Mouse (Mus musculus): ENCODE measurements at regions not wholly inside any gene's neighbourhood (a gene's known extent, or its start where the extent isn't known, plus 50 kb on each side); places are given as distances from the start of the nearest gene placed in this dataset.

GRCm38 (mm10) chr7:40736971-40737468 is 161.1 kb upstream of the Vstm2b start:
- no peak overlapping the region for H3K4me3 ChIP-seq (ENCODE audit: low read depth, low read length)
- H3K4me1 ChIP-seq (ENCODE audit: control insufficient read depth, insufficient read depth, low read length), result no peaks in the 10 kb centered on the region
- H3K9me3 ChIP-seq (replicated peaks; ENCODE audit: control insufficient read depth, low read length), result no peaks in the 10 kb centered on the region
- H3K9ac ChIP-seq (ENCODE audit: low read length), result no peak overlapping the region
- DNase-seq (ENCODE audit: low spot score), result no peak
- ATAC-seq, result no peak
- no peak overlapping the region for H3K4me2 ChIP-seq (ENCODE audit: low read length)
- no peaks in the 10 kb centered on the region for H3K36me3 ChIP-seq (ENCODE audit: control insufficient read depth, insufficient read depth, low read length)
- 53% methylated on average over 6 of the region's 6 CpGs for WGBS
- no peak overlapping the region for H3K27ac ChIP-seq (ENCODE audit: low read depth, low read length)
- no peaks in the 10 kb centered on the region for H3K27me3 ChIP-seq (replicated peaks; ENCODE audit: control insufficient read depth, insufficient read depth, low read length)

GRCm38 (mm10) chr7:40737496-40737895 is 160.6 kb upstream of the Vstm2b start:
- no peak overlapping the region for H3K4me2 ChIP-seq (ENCODE audit: low read length)
- H3K9ac ChIP-seq (ENCODE audit: low read length), result no peak overlapping the region
- H3K27ac ChIP-seq (ENCODE audit: low read depth, low read length), result no peak overlapping the region
- H3K27me3 ChIP-seq (replicated peaks; ENCODE audit: control insufficient read depth, insufficient read depth, low read length), result no peaks in the 10 kb centered on the region
- ATAC-seq (no peak), DNase-seq (ENCODE audit: low spot score) (peak; percentile 23)
- H3K4me3 ChIP-seq (ENCODE audit: low read depth, low read length), result no peak overlapping the region
- H3K4me1 ChIP-seq (ENCODE audit: control insufficient read depth, insufficient read depth, low read length), result no peaks in the 10 kb centered on the region
- no peaks in the 10 kb centered on the region for H3K36me3 ChIP-seq (ENCODE audit: control insufficient read depth, insufficient read depth, low read length)
- WGBS, result 67% methylated on average over 7 of the region's 7 CpGs
- H3K9me3 ChIP-seq (replicated peaks; ENCODE audit: control insufficient read depth, low read length), result no peaks in the 10 kb centered on the region

- Histone ChIP-seq H3K4me1 (ENCODE audit: control insufficient read depth, insufficient read depth, low read length) (no peaks in the 10 kb centered on the region), H3K4me2 (ENCODE audit: low read length) (no peak overlapping the region), H3K4me3 (ENCODE audit: low read depth, low read length) (no peak overlapping the region), H3K27ac (ENCODE audit: low read depth, low read length) (no peak overlapping the region), H3K9ac (ENCODE audit: low read length) (no peak overlapping the region), H3K36me3 (ENCODE audit: control insufficient read depth, insufficient read depth, low read length) (no peaks in the 10 kb centered on the region), H3K27me3 (replicated peaks; ENCODE audit: control insufficient read depth, insufficient read depth, low read length) (no peaks in the 10 kb centered on the region), H3K9me3 (replicated peaks; ENCODE audit: control insufficient read depth, low read length) (no peaks in the 10 kb centered on the region)
- ATAC-seq (no peak), DNase-seq (ENCODE audit: low spot score) (no peak)
- WGBS, result 90% methylated on average over 3 of the region's 3 CpGs
Observed at GRCm38 (mm10) chr7:40738174-40738573, 160.0 kb upstream of the Vstm2b start.

GRCm38 (mm10) chr7:40742553-40743151 is 155.5 kb upstream of the Vstm2b start:
- H3K9me3 ChIP-seq (replicated peaks; ENCODE audit: control insufficient read depth, low read length), result no peaks in the 10 kb centered on the region
- H3K27ac ChIP-seq (ENCODE audit: low read depth, low read length), result no peak overlapping the region
- H3K9ac ChIP-seq (ENCODE audit: low read length), result no peak overlapping the region
- WGBS, result 49% methylated on average over 4 of the region's 4 CpGs
- no peaks in the 10 kb centered on the region for H3K36me3 ChIP-seq (ENCODE audit: control insufficient read depth, insufficient read depth, low read length)
- no peak overlapping the region for H3K4me3 ChIP-seq (ENCODE audit: low read depth, low read length)
- H3K27me3 ChIP-seq (replicated peaks; ENCODE audit: control insufficient read depth, insufficient read depth, low read length), result no peaks in the 10 kb centered on the region
- ATAC-seq, result peak; percentile 79; the same call in 1 of the 2 replicates
- H3K4me1 ChIP-seq (ENCODE audit: control insufficient read depth, insufficient read depth, low read length), result no peaks in the 10 kb centered on the region
- no peak overlapping the region for H3K4me2 ChIP-seq (ENCODE audit: low read length)
- DNase-seq (ENCODE audit: low spot score), result peak; percentile 49

GRCm38 (mm10) chr7:40751779-40752178 is 146.3 kb upstream of the Vstm2b start:
- Histone ChIP-seq H3K27me3 (replicated peaks; ENCODE audit: control insufficient read depth, insufficient read depth, low read length) (no peaks in the 10 kb centered on the region), H3K4me2 (ENCODE audit: low read length) (no peak overlapping the region), H3K9me3 (replicated peaks; ENCODE audit: control insufficient read depth, low read length) (no peaks in the 10 kb centered on the region), H3K27ac (ENCODE audit: low read depth, low read length) (peak overlapping the region; percentile 69; the same call in 1 of the 2 replicates), H3K9ac (ENCODE audit: low read length) (no peak overlapping the region), H3K4me3 (ENCODE audit: low read depth, low read length) (no peak overlapping the region), H3K4me1 (ENCODE audit: control insufficient read depth, insufficient read depth, low read length) (peaks cover 12% of the 10 kb centered on the region), H3K36me3 (ENCODE audit: control insufficient read depth, insufficient read depth, low read length) (no peaks in the 10 kb centered on the region)
- ATAC-seq, result peak; percentile 92
- WGBS, result 7% methylated on average over 2 of the region's 2 CpGs
- DNase-seq (ENCODE audit: low spot score), result peak; percentile 89

GRCm38 (mm10) chr7:40752195-40752594 is 145.9 kb upstream of the Vstm2b start:
- H3K4me3 ChIP-seq (ENCODE audit: low read depth, low read length), result no peak overlapping the region
- ATAC-seq, result peak; percentile 59
- no peak overlapping the region for H3K9ac ChIP-seq (ENCODE audit: low read length)
- H3K36me3 ChIP-seq (ENCODE audit: control insufficient read depth, insufficient read depth, low read length), result no peaks in the 10 kb centered on the region
- no peak overlapping the region for H3K4me2 ChIP-seq (ENCODE audit: low read length)
- DNase-seq (ENCODE audit: low spot score), result no peak
- peak overlapping the region; percentile 69; the same call in 1 of the 2 replicates for H3K27ac ChIP-seq (ENCODE audit: low read depth, low read length)
- 25% methylated on average over 3 of the region's 3 CpGs for WGBS
- H3K9me3 ChIP-seq (replicated peaks; ENCODE audit: control insufficient read depth, low read length), result no peaks in the 10 kb centered on the region
- peaks cover 12% of the 10 kb centered on the region for H3K4me1 ChIP-seq (ENCODE audit: control insufficient read depth, insufficient read depth, low read length)
- no peaks in the 10 kb centered on the region for H3K27me3 ChIP-seq (replicated peaks; ENCODE audit: control insufficient read depth, insufficient read depth, low read length)

- WGBS, result 44% methylated on average over 1 of the region's 1 CpGs
- Histone ChIP-seq H3K4me2 (ENCODE audit: low read length) (no peak overlapping the region), H3K36me3 (ENCODE audit: control insufficient read depth, insufficient read depth, low read length) (no peaks in the 10 kb centered on the region), H3K27me3 (replicated peaks; ENCODE audit: control insufficient read depth, insufficient read depth, low read length) (no peaks in the 10 kb centered on the region), H3K4me1 (ENCODE audit: control insufficient read depth, insufficient read depth, low read length) (peaks cover 12% of the 10 kb centered on the region), H3K9me3 (replicated peaks; ENCODE audit: control insufficient read depth, low read length) (no peaks in the 10 kb centered on the region), H3K27ac (ENCODE audit: low read depth, low read length) (no peak overlapping the region), H3K9ac (ENCODE audit: low read length) (no peak overlapping the region), H3K4me3 (ENCODE audit: low read depth, low read length) (no peak overlapping the region)
- peak; percentile 79 for DNase-seq (ENCODE audit: low spot score)
- ATAC-seq, result no peak; the same call in 1 of the 2 replicates
Observed at GRCm38 (mm10) chr7:40753490-40753889, 144.6 kb upstream of the Vstm2b start.

GRCm38 (mm10) chr7:40762520-40762919 is 135.6 kb upstream of the Vstm2b start:
- DNase-seq (ENCODE audit: low spot score) (peak; percentile 68), ATAC-seq (peak; percentile 55; the same call in 1 of the 2 replicates)
- no peak overlapping the region for H3K9ac ChIP-seq (ENCODE audit: low read length)
- H3K4me3 ChIP-seq (ENCODE audit: low read depth, low read length), result no peak overlapping the region
- no peak overlapping the region for H3K4me2 ChIP-seq (ENCODE audit: low read length)
- no peaks in the 10 kb centered on the region for H3K27me3 ChIP-seq (replicated peaks; ENCODE audit: control insufficient read depth, insufficient read depth, low read length)
- 4% methylated on average over 5 of the region's 5 CpGs for WGBS
- peaks cover 7% of the 10 kb centered on the region; the same call in 1 of the 2 replicates for H3K4me1 ChIP-seq (ENCODE audit: control insufficient read depth, insufficient read depth, low read length)
- no peaks in the 10 kb centered on the region for H3K9me3 ChIP-seq (replicated peaks; ENCODE audit: control insufficient read depth, low read length)
- no peak overlapping the region for H3K27ac ChIP-seq (ENCODE audit: low read depth, low read length)
- H3K36me3 ChIP-seq (ENCODE audit: control insufficient read depth, insufficient read depth, low read length), result no peaks in the 10 kb centered on the region

GRCm38 (mm10) chr7:40766142-40766541 is 132.0 kb upstream of the Vstm2b start:
- no peak overlapping the region for H3K4me3 ChIP-seq (ENCODE audit: low read depth, low read length)
- 56% methylated on average over 3 of the region's 3 CpGs for WGBS
- no peak overlapping the region for H3K27ac ChIP-seq (ENCODE audit: low read depth, low read length)
- ATAC-seq, result no peak
- DNase-seq (ENCODE audit: low spot score), result no peak
- no peaks in the 10 kb centered on the region for H3K9me3 ChIP-seq (replicated peaks; ENCODE audit: control insufficient read depth, low read length)
- H3K4me1 ChIP-seq (ENCODE audit: control insufficient read depth, insufficient read depth, low read length), result peaks cover 7% of the 10 kb centered on the region; the same call in 1 of the 2 replicates
- no peak overlapping the region for H3K9ac ChIP-seq (ENCODE audit: low read length)
- no peaks in the 10 kb centered on the region for H3K27me3 ChIP-seq (replicated peaks; ENCODE audit: control insufficient read depth, insufficient read depth, low read length)
- no peaks in the 10 kb centered on the region for H3K36me3 ChIP-seq (ENCODE audit: control insufficient read depth, insufficient read depth, low read length)
- H3K4me2 ChIP-seq (ENCODE audit: low read length), result no peak overlapping the region

Measured in forebrain, embryonic 14.5 days (tissue).